Mouse (Mus musculus): ENCODE results near the gene Alpk3. TPM values are rescaled to one million over a fixed set of nuclear protein-coding genes. Genes with fewer than 3 reads are reported as not detected.
"Not testable (repeated sequence)": the region's sequence is repeated elsewhere in the genome, so short reads cannot be mapped to it uniquely, and the experiment has no call there.

The Alpk3 gene
- polyA plus RNA-seq, 1 experiment from 2014 or later: 0.16 TPM

DNA sequence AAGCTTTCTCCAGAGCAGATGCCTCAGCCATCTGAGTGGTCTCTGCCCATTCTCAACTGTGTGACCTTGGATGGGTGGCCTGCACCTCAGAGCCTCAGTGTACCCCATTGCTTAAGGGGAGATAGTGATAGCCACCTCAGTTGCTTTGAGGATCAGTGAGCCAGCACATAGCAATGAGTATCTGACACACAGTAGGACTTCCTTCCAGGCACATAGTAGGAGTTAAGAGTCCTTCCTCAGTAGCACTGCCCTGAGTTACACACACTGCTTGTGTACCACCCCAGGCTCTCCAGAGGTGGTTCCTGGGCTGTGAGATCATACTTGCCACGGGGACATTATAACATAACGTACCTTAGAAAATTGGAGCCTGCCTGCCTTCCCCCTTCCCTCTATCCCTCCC is 76.5 kb downstream of the Alpk3 start:
- 83% methylated on average over 2 of the region's 2 CpGs for WGBS
- DNase-seq (ENCODE audit: low spot score) (no peak), ATAC-seq (ENCODE audit: low FRiP score) (peak; percentile 43; the same call in 1 of the 2 replicates)
- H3K27me3 ChIP-seq (ENCODE audit: control insufficient read depth, insufficient read depth, low read length): no peaks in the 10 kb centered on the region
- peaks cover 6% of the 10 kb centered on the region; the same call in 1 of the 2 replicates for H3K4me1 ChIP-seq (replicated peaks; ENCODE audit: control insufficient read depth, insufficient read depth, low read length)
- no peak overlapping the region for H3K4me3 ChIP-seq (replicated peaks; ENCODE audit: low read length)
- H3K4me2 ChIP-seq (replicated peaks): no peak overlapping the region
- no peak overlapping the region for H3K9ac ChIP-seq
- H3K36me3 ChIP-seq (replicated peaks; ENCODE audit: control insufficient read depth, insufficient read depth): no peaks in the 10 kb centered on the region
- H3K9me3 ChIP-seq (ENCODE audit: control insufficient read depth, low read length): no peaks in the 10 kb centered on the region
- no peak overlapping the region for H3K27ac ChIP-seq

DNA sequence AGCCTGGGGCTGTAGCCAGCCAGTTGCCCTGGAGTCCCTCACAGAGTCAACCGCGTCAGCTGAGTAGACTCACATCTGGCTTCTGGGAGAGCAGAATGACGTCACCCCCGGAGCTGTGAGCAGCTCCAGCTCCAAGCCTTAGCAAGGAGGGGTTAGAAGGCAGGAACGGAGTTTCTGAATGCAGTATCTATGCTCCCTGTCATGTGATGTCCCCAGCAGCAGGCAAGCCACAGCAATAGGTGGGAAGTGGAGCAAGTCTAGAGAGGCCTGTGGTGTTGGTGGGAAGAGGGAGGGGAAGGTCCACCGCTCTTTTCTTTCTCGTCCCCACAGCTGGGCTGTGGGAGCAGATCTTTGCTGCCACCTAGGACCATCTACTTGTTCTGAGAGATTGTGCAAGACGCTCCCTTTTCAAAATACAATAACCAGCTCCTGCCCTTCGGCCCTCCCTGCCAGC is 77.2 kb downstream of the Alpk3 start:
- Histone ChIP-seq H3K4me2 (replicated peaks) (peak overlapping the region; percentile 32), H3K9me3 (ENCODE audit: control insufficient read depth, low read length) (no peaks in the 10 kb centered on the region), H3K27me3 (ENCODE audit: control insufficient read depth, insufficient read depth, low read length) (no peaks in the 10 kb centered on the region), H3K4me3 (replicated peaks; ENCODE audit: low read length) (no peak overlapping the region), H3K36me3 (replicated peaks; ENCODE audit: control insufficient read depth, insufficient read depth) (no peaks in the 10 kb centered on the region), H3K4me1 (replicated peaks; ENCODE audit: control insufficient read depth, insufficient read depth, low read length) (peaks cover 6% of the 10 kb centered on the region; the same call in 1 of the 2 replicates), H3K27ac (0 out of 2 replicates have a peak overlapping the region, but pooled peaks have one; percentile 7), H3K9ac (peak overlapping the region; percentile 24; the same call in 1 of the 2 replicates)
- WGBS: 37% methylated on average over 9 of the region's 9 CpGs
- ATAC-seq (ENCODE audit: low FRiP score): peak; percentile 57
- DNase-seq (ENCODE audit: low spot score): peak; percentile 51

DNA sequence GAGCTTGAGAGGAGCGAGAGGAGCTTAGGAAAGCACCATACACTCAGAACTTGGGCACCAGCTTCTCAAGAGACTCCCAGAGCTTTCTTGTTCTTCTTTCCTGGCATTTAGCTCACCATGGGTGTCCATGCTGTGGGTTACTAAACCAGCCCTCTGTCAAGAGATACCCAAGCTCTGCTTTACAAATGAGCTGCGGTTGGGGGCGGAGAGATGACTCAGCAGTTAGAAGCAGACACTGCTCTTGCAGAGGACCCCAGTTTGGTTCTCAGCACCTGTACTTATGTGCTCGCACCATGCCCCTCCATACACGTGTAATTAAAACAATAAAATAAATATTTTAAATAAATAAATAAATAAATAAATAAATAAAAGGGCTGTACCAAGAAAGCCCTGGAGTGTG is 79.9 kb downstream of the Alpk3 start:
- Histone ChIP-seq H3K9ac (no peak overlapping the region), H3K4me2 (replicated peaks) (no peak overlapping the region), H3K4me3 (replicated peaks; ENCODE audit: low read length) (no peak overlapping the region), H3K4me1 (replicated peaks; ENCODE audit: control insufficient read depth, insufficient read depth, low read length) (peaks cover 6% of the 10 kb centered on the region; the same call in 1 of the 2 replicates), H3K27ac (no peak overlapping the region), H3K9me3 (ENCODE audit: control insufficient read depth, low read length) (no peaks in the 10 kb centered on the region), H3K36me3 (replicated peaks; ENCODE audit: control insufficient read depth, insufficient read depth) (no peaks in the 10 kb centered on the region), H3K27me3 (ENCODE audit: control insufficient read depth, insufficient read depth, low read length) (no peaks in the 10 kb centered on the region)
- no peak for ATAC-seq (ENCODE audit: low FRiP score)
- no peak for DNase-seq (ENCODE audit: low spot score)
- WGBS: 89% methylated on average over 5 of the region's 5 CpGs

DNA sequence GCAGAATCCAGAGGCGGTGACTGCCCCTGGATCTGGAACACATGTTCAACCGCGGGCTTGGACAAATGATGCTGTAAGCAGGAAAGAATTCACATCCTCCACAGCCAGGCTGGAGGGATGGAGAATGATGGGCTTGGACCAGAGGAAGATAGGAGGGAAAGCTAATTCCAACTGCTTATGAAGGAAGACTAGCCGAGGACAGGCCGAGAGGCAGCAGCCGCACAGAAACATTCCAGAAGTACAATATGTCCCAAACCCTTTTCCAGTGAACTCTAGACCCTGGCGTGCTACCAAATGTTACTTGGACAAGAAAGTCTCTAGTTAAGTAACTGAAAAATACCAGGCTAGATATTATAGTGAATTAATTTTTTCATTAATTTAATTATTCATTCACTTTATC is 81.7 kb downstream of the Alpk3 start:
- no peaks in the 10 kb centered on the region for H3K36me3 ChIP-seq (replicated peaks; ENCODE audit: control insufficient read depth, insufficient read depth)
- WGBS: 93% methylated on average over 7 of the region's 7 CpGs
- DNase-seq (ENCODE audit: low spot score) (no peak), ATAC-seq (ENCODE audit: low FRiP score) (no peak)
- H3K9me3 ChIP-seq (ENCODE audit: control insufficient read depth, low read length): no peaks in the 10 kb centered on the region
- no peak overlapping the region for H3K27ac ChIP-seq
- no peak overlapping the region for H3K9ac ChIP-seq
- H3K4me1 ChIP-seq (replicated peaks; ENCODE audit: control insufficient read depth, insufficient read depth, low read length): peaks cover 6% of the 10 kb centered on the region; the same call in 1 of the 2 replicates
- H3K27me3 ChIP-seq (ENCODE audit: control insufficient read depth, insufficient read depth, low read length): no peaks in the 10 kb centered on the region
- no peak overlapping the region for H3K4me2 ChIP-seq (replicated peaks)
- H3K4me3 ChIP-seq (replicated peaks; ENCODE audit: low read length): no peak overlapping the region

DNA sequence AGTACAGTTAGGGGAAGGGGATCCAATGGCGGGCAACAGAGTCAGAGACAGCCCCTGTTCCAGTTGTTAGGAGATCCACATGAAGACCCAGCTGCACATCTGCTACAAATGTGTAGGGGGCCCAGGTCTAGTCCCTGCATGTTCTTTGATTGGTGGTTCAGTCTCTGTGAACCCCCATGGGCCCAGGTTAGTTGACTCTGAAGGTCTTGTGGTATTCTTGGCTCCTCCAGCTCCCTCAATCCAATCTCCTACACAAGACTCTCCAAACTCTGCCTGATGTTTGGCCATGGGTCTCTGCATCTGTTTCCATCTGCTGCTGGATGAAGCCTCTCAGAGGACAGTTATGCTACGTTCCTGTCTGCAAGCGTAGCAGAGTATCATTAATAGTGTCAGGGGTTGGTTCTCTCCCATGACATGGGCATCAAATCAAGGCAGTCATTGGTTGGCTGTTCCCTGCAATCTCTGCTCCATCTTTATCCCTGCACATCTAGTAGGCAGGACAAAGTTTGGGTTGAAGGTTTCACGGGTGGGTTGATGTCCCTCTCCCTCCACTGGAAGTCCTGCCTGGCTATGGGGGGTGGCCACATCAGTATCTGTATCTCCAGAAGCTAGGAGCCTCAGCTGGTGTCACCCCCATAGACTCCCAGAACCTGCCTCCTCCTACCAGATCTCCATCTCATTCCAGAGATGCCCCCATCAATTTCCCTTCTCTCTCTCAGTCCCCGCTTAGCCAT is 82.4 kb downstream of the Alpk3 start:
- Histone ChIP-seq H3K36me3 (replicated peaks; ENCODE audit: control insufficient read depth, insufficient read depth) (no peaks in the 10 kb centered on the region), H3K9ac (no peak overlapping the region), H3K9me3 (ENCODE audit: control insufficient read depth, low read length) (no peaks in the 10 kb centered on the region), H3K27me3 (ENCODE audit: control insufficient read depth, insufficient read depth, low read length) (no peaks in the 10 kb centered on the region), H3K4me1 (replicated peaks; ENCODE audit: control insufficient read depth, insufficient read depth, low read length) (no peaks in the 10 kb centered on the region), H3K27ac (no peak overlapping the region), H3K4me2 (replicated peaks) (no peak overlapping the region), H3K4me3 (replicated peaks; ENCODE audit: low read length) (no peak overlapping the region)
- no peak for DNase-seq (ENCODE audit: low spot score)
- 82% methylated on average over 5 of the region's 5 CpGs for WGBS
- ATAC-seq (ENCODE audit: low FRiP score): no peak

DNA sequence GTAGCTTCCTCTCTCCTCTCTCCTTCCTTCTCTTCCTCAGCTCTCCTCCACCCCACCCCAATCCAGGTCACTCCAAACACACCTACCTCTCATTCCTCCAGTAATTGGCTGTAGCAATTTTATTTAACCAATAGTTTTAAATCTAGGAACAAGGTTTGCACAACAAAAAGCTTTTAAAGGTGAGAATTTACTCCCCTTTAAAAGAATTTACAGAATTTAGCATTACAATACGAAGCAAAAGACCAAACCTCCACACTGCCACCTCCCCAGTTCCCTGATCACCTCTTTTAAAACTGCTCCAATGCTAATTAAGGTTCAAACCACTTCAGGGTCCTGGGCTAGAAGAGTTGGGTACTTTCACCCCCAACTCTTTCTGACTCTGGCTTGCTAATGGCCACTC is 84.1 kb downstream of the Alpk3 start:
- Histone ChIP-seq H3K4me1 (replicated peaks; ENCODE audit: control insufficient read depth, insufficient read depth, low read length) (no peaks in the 10 kb centered on the region), H3K27ac (no peak overlapping the region), H3K27me3 (ENCODE audit: control insufficient read depth, insufficient read depth, low read length) (no peaks in the 10 kb centered on the region), H3K4me3 (replicated peaks; ENCODE audit: low read length) (no peak overlapping the region), H3K9me3 (ENCODE audit: control insufficient read depth, low read length) (no peaks in the 10 kb centered on the region), H3K36me3 (replicated peaks; ENCODE audit: control insufficient read depth, insufficient read depth) (no peaks in the 10 kb centered on the region), H3K4me2 (replicated peaks) (no peak overlapping the region), H3K9ac (no peak overlapping the region)
- DNase-seq (ENCODE audit: low spot score) (no peak), ATAC-seq (ENCODE audit: low FRiP score) (no peak)
- 63% methylated on average over 1 of the region's 1 CpGs for WGBS

DNA sequence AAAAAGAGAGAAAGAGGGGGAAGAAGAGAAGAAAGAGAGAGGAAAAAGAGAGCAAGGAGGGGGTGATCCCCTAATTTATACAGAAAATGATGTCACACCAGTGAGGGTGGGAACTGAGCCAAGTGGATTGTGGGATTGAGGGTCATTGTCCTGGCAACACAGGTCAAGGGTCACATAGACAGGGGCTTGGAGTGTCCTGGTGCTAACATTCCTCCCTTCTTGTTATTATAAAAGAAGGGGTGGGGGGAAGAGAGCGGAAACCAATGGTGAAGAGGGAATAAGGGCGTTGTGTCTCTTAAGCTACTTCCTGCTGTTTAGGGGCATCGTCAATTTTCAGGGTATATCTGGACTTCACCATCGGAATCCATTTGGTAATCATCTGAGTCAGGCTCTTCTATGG is 85.7 kb downstream of the Alpk3 start:
- not testable (repeated sequence) for H3K27ac ChIP-seq; H3K4me1 ChIP-seq (replicated peaks; ENCODE audit: control insufficient read depth, insufficient read depth, low read length); H3K9me3 ChIP-seq (ENCODE audit: control insufficient read depth, low read length); H3K36me3 ChIP-seq (replicated peaks; ENCODE audit: control insufficient read depth, insufficient read depth); ATAC-seq (ENCODE audit: low FRiP score); H3K27me3 ChIP-seq (ENCODE audit: control insufficient read depth, insufficient read depth, low read length); H3K9ac ChIP-seq; H3K4me3 ChIP-seq (replicated peaks; ENCODE audit: low read length); DNase-seq (ENCODE audit: low spot score); H3K4me2 ChIP-seq (replicated peaks)
- 72% methylated on average over 4 of the region's 4 CpGs for WGBS

DNA sequence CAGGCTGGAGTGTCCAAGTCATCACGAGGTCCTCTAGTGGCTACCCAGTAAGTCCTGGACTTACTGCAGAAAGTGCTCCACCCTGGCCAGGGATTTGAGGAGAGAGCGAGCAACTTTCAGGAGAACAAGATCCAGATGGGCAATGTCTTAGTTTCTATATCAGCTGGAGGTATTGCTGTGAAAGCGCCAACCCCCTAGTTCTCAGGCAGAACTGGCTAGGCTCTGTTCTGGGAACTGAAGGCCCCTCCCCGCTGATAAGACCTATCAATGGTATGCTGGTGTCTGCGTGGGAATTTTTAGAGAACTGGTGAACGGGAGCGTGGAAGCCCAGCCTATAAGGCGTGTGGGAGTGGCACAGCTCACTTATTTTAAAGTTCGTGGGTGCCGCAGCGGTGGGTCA is 92.4 kb downstream of the Alpk3 start:
- ATAC-seq (ENCODE audit: low FRiP score) (no peak), DNase-seq (ENCODE audit: low spot score) (no peak)
- no peak overlapping the region for H3K27ac ChIP-seq
- no peaks in the 10 kb centered on the region for H3K36me3 ChIP-seq (replicated peaks; ENCODE audit: control insufficient read depth, insufficient read depth)
- H3K27me3 ChIP-seq (ENCODE audit: control insufficient read depth, insufficient read depth, low read length): no peaks in the 10 kb centered on the region
- 0 out of 2 replicates have a peak, but pooled peaks cover 4% of the 10 kb centered on the region for H3K9me3 ChIP-seq (ENCODE audit: control insufficient read depth, low read length)
- no peaks in the 10 kb centered on the region for H3K4me1 ChIP-seq (replicated peaks; ENCODE audit: control insufficient read depth, insufficient read depth, low read length)
- no peak overlapping the region for H3K4me2 ChIP-seq (replicated peaks)
- H3K4me3 ChIP-seq (replicated peaks; ENCODE audit: low read length): no peak overlapping the region
- H3K9ac ChIP-seq: no peak overlapping the region
- WGBS: 89% methylated on average over 11 of the region's 11 CpGs

DNA sequence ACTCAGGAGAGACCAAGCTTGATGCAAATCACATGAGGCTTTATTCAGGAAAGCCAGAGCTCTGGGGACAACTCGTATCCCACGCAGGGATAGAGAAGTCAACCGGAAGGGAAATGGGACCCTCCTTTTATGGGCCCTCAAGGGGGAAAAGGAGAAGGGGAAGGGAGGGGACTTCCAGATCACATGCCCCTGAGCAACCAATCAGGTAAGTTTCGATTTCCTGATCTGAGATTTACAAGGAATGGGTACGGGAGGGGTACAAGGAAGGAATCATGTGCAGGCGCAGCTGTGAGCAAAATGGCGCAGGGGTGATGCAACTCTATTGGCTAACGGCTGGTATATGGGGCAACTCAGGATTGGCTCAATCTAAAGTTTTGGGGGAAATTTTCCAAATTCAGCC is 93.8 kb downstream of the Alpk3 start:
- H3K27me3 ChIP-seq (ENCODE audit: control insufficient read depth, insufficient read depth, low read length): no peaks in the 10 kb centered on the region
- no peak for DNase-seq (ENCODE audit: low spot score)
- H3K4me3 ChIP-seq (replicated peaks; ENCODE audit: low read length): no peak overlapping the region
- H3K9ac ChIP-seq: no peak overlapping the region
- H3K4me1 ChIP-seq (replicated peaks; ENCODE audit: control insufficient read depth, insufficient read depth, low read length): no peaks in the 10 kb centered on the region
- no peak for ATAC-seq (ENCODE audit: low FRiP score)
- H3K4me2 ChIP-seq (replicated peaks): no peak overlapping the region
- 95% methylated on average over 8 of the region's 8 CpGs for WGBS
- H3K36me3 ChIP-seq (replicated peaks; ENCODE audit: control insufficient read depth, insufficient read depth): no peaks in the 10 kb centered on the region
- no peak overlapping the region for H3K27ac ChIP-seq
- 0 out of 2 replicates have a peak, but pooled peaks cover 4% of the 10 kb centered on the region for H3K9me3 ChIP-seq (ENCODE audit: control insufficient read depth, low read length)
